Mouse (Mus musculus) cortical plate, adult 2 months (tissue): ENCODE measurements around the gene Slc27a1. TPM values are rescaled to one million over a fixed set of nuclear protein-coding genes. Genes with fewer than 3 reads are reported as not detected.

ENCODE experiments used
- H3K27ac ChIP-seq: fragments of 200-500 bp; 2 replicates; pipeline ENCODE4 v1.5.1; 2012; ENCODE audit warnings: low read length, control low read depth, inconsistent platforms; ENCODE audit not compliant: insufficient read depth
- H3K4me1 ChIP-seq: fragments of 200-500 bp; 2 replicates; pipeline ENCODE4 v1.6.1; 2011; ENCODE audit warnings: low read length; ENCODE audit not compliant: control insufficient read depth, insufficient read depth
- H3K4me3 ChIP-seq: fragments of 200-500 bp; 2 replicates; pipeline ENCODE4 v1.5.1; 2011; ENCODE audit warnings: mild to moderate bottlenecking, low read length, control low read depth; ENCODE audit not compliant: insufficient read depth
- CTCF ChIP-seq: fragments of 200-500 bp; IDR thresholded peaks from 2 replicates; pipeline ENCODE4 v1.5.1; 2011; ENCODE audit warnings: mild to moderate bottlenecking, control low read depth, low read length; ENCODE audit not compliant: insufficient read depth; ENCODE audit errors: extremely low read depth
- POLR2A ChIP-seq: fragments of 200-500 bp; IDR thresholded peaks from 2 replicates; pipeline ENCODE4 v1.6.1; 2011; ENCODE audit warnings: mild to moderate bottlenecking, low read length, control low read depth; ENCODE audit not compliant: insufficient read depth; ENCODE audit errors: extremely low read depth
- polyA plus RNA-seq: library from polyadenylated mRNA; depleted of rRNA; stranded (reverse); fragments of >200 nt; gene quantifications from 2 replicates; pipeline ENCODE4 v1.2.3, GENCODE M21; 2012

Gene Slc27a1
- polyA plus RNA-seq, 1 experiment: 146 TPM

DNA sequence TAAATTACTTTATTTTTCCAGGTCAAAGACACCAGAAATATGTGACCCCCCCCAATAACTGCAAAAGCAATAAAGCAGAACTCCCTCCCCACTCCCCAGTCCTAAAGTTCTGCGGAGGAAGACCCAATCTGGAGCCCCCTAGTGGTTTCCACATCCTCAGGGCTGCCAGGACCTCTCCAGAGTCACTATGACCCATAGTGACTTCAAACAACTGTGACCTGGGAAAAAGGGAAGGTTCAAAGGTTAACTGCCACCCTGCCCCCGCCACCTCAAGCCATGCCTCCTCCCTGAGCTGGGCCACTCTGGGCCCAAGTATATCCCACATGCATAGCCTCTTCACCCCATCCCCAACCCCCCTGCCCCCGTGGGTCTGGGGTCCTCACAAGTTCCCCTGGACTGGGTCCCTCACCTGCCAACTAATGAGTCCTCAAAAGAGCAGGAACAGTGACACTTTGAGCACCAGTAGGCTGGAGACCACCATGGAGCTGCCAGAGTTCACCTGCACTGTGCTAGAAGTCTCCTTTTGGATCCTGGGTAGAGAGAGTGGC is 34.3 kb upstream of the Slc27a1 start:
- TF ChIP-seq POLR2A (no peak), CTCF (no peak)
- H3K4me1 ChIP-seq: no peaks in the 10 kb centered on the region
- H3K4me3 ChIP-seq: no peak overlapping the region
- H3K27ac ChIP-seq: no peak overlapping the region

- Histone ChIP-seq H3K4me3 (no peak overlapping the region), H3K27ac (no peak overlapping the region), H3K4me1 (no peaks in the 10 kb centered on the region)
- TF ChIP-seq CTCF: no peak
- TF ChIP-seq POLR2A: no peak
Observed at GRCm38 (mm10) chr8:71535663-71536062, 33.0 kb upstream of the Slc27a1 start.

DNA sequence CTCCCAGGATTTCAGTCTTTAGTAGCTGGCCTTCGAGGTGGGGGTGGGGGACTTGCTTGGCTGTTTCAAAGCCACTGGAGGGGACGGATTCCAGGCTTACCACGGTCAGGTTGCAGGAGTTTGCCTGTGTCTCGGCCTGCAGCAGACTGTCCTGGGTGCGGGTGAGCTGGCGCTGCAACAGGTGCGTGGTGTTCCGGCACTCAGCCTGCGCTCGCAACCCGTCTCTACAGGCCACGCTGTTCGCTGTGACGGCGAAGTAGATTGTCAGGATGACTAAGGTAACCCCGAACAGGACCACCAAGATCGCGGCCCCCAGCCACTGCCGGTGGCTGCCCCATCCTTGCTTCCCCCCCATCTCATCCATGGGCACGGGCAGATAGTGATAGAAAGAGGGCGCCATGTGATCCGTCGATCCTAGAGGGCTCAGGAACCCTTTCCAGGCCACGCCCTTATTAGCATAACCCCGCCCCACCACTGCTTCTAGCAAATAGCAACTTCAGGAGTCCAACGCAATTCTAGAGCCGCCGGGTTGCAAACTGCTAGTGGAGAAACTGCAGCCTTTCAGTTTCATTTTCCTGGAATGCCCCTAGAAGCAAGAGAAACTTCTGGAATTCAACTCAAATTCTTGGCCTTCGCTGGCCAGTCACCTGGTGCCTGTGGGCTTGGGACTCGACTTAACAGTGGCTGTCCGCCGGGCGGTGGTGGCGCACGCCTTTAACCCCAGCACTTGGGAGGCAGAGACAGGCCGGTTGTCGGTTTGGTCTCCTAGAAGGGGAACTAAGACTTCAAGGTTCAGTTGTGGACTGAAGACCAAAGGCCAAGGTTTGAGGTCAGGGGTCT is 31.4 kb upstream of the Slc27a1 start, which contains the start of gene Bst2:
TSS of gene Bst2 (minus strand) at position 429 of the 840 bp plus-strand sequence.
- Histone ChIP-seq H3K4me1 (no peaks in the 10 kb centered on the region), H3K27ac (no peak within 1 kb of the TSS), H3K4me3 (peak within 1 kb of the TSS; percentile 26)
- TF ChIP-seq POLR2A: no peak
- no peak for TF ChIP-seq CTCF

DNA sequence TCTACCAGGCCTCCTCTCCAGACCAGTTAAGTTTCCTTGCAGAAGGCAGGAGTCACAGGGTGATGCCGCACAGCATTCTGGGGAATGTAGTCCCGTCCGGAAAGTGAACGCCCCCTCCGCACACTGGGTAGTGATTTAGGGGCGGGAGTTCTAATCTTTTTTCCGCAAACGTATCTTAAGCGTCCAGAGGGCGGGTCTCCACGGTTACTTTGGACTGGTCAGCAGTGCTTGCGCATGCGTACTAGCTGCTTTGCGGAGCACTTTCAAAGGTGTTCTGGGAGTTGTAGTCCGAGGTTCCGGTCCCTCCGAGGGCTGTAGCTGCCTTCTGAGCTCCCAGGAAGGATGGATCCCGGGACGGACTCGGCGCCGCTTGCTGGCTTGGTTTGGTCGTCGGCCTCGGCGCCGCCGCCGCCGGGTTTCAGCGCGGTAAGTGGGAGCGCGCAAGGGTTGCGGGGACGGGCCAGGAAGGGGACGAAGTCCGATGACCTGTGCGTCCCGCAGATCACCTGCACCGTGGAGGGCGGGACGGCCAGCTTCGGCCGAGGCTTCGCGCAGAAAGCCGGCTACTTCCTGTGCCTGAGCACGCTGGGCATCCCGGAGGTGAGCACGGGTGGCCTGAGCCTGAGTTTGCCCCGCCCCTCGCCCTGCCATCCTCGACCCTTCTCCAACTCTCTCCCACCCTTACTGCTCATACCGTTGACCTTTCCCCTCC is 25.9 kb upstream of the Slc27a1 start, which contains the start of gene Mvb12a:
TSS of gene Mvb12a (plus strand) at position 291 of the 712 bp plus-strand sequence.
- Histone ChIP-seq H3K4me3 (peak within 1 kb of the TSS; percentile 97), H3K4me1 (peaks cover 4% of the 10 kb centered on the region), H3K27ac (no peak within 1 kb of the TSS)
- TF ChIP-seq POLR2A: peak; percentile 73; the same call in 1 of the 2 replicates
- TF ChIP-seq CTCF: no peak

GRCm38 (mm10) chr8:71543755-71544154 is 24.9 kb upstream of the Slc27a1 start:
- TF ChIP-seq POLR2A (no peak), CTCF (no peak)
- H3K4me3 ChIP-seq: peak overlapping the region; percentile 97
- H3K4me1 ChIP-seq: peaks cover 4% of the 10 kb centered on the region
- H3K27ac ChIP-seq: no peak overlapping the region

DNA sequence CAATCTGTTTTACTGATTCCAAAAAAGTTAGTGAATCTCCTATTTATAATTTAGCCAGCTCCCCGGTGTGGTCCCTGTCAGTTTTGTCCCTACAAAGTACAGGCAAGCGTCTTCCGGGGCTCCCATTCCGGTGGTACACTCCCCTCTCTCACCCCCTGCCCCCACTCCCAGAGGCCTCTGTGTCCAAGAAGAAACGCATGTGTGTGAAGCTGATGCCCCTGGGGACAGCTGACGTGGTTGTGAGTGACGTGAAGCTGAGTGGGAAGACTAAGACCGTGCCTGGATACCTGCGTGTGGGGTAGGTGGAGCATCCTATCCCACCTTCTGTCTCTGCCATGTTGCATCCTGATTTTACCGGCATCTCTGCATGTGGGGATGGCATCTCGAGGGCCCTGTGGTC is 23.6 kb upstream of the Slc27a1 start:
- Histone ChIP-seq H3K27ac (no peak overlapping the region), H3K4me1 (peaks cover 4% of the 10 kb centered on the region), H3K4me3 (no peak overlapping the region)
- TF ChIP-seq CTCF (no peak), POLR2A (no peak)

GRCm38 (mm10) chr8:71547590-71547989 is 21.1 kb upstream of the Slc27a1 start:
- TF ChIP-seq POLR2A (no peak), CTCF (no peak)
- Histone ChIP-seq H3K4me1 (peaks cover 4% of the 10 kb centered on the region), H3K4me3 (no peak overlapping the region), H3K27ac (no peak overlapping the region)

GRCm38 (mm10) chr8:71550754-71551153 is 17.9 kb upstream of the Slc27a1 start:
- TF ChIP-seq POLR2A (no peak), CTCF (no peak)
- H3K4me3 ChIP-seq: no peak overlapping the region
- H3K4me1 ChIP-seq: no peaks in the 10 kb centered on the region
- no peak overlapping the region for H3K27ac ChIP-seq

DNA sequence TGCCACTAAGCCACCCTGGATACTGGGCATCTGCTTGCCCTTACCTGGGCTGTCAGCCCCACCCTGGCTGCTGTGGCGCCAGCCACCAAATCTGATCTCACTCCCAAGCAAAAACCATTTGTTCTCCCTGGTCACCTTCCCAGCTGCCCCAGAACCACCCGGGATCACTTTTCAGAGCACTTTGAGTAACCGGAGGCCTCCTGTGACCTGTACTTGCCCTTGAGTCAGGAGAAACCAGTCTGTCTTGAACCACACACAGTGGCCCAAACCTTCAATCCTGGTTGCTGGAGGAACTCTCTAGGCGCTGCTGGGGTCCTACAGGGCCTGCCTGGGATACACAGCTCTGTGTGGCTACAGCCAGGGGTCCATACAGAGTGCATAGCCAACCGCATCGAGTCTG is 15.9 kb upstream of the Slc27a1 start:
- no peak for TF ChIP-seq CTCF
- TF ChIP-seq POLR2A: no peak
- H3K27ac ChIP-seq: no peak overlapping the region
- no peaks in the 10 kb centered on the region for H3K4me1 ChIP-seq
- H3K4me3 ChIP-seq: no peak overlapping the region
